Mouse (Mus musculus) limb, embryonic 14.5 days (tissue): ENCODE measurements at regions not wholly inside any gene's neighbourhood (a gene's known extent, or its start where the extent isn't known, plus 50 kb on each side); places are given as distances from the start of the nearest gene placed in this dataset.

Source experiments
- ATAC-seq: fragments of 200-750 bp; cut with Nextera tagmentation; 2 replicates; pipeline ENCODE4 v1.8.0; 2017; ENCODE audit warnings: low read depth, moderate number of reproducible peaks, moderate TSS enrichment; ENCODE audit not compliant: low FRiP score
- DNase-seq: peaks from one replicate; pipeline ENCODE4 v3.0.0-alpha.2; 2015; ENCODE audit warnings: low spot score
- H3K27ac ChIP-seq: fragments of 300-500 bp; sonication (generic); replicated peaks from 2 replicates; pipeline ENCODE4 v1.5.1; 2014; ENCODE audit warnings: low read depth, mild to moderate bottlenecking, low read length, moderate library complexity, mixed read lengths
- H3K27me3 ChIP-seq: fragments of 300-500 bp; sonication (generic); 2 replicates; pipeline ENCODE4 v1.6.1; 2014; ENCODE audit warnings: low read length, mixed read lengths; ENCODE audit not compliant: control insufficient read depth, insufficient read depth
- H3K36me3 ChIP-seq: fragments of 300-500 bp; sonication (generic); 2 replicates; pipeline ENCODE4 v1.6.1; 2014; ENCODE audit warnings: mild to moderate bottlenecking, low read length, moderate library complexity, mixed read lengths; ENCODE audit not compliant: control insufficient read depth, insufficient read depth
- H3K4me1 ChIP-seq: fragments of 300-500 bp; sonication (generic); 2 replicates; pipeline ENCODE4 v1.6.1; 2014; ENCODE audit warnings: antibody characterized with exemption, low read length, mixed read lengths; ENCODE audit not compliant: control insufficient read depth, insufficient read depth
- H3K4me2 ChIP-seq: fragments of 300-500 bp; sonication (generic); replicated peaks from 2 replicates; pipeline ENCODE4 v1.6.1; 2014; ENCODE audit warnings: low read depth, mild to moderate bottlenecking, low read length, moderate library complexity; ENCODE audit not compliant: severe bottlenecking
- H3K4me3 ChIP-seq: fragments of 300-500 bp; sonication (generic); replicated peaks from 2 replicates; pipeline ENCODE4 v1.5.1; 2014; ENCODE audit warnings: low read length
- H3K9ac ChIP-seq: fragments of 300-500 bp; sonication (generic); 2 replicates; pipeline ENCODE4 v1.6.1; 2014; ENCODE audit warnings: mild to moderate bottlenecking, low read depth, low read length, moderate library complexity; ENCODE audit not compliant: severe bottlenecking
- H3K9me3 ChIP-seq: fragments of 300-500 bp; sonication (generic); 2 replicates; pipeline ENCODE4 v1.6.1; 2016; ENCODE audit warnings: low read length; ENCODE audit not compliant: control insufficient read depth
- POLR2A ChIP-seq: fragments of 200-500 bp; IDR thresholded peaks from 2 replicates; pipeline ENCODE4 v1.8.0; 2012; ENCODE audit warnings: inconsistent platforms, mild to moderate bottlenecking, moderate library complexity, borderline replicate concordance; ENCODE audit not compliant: insufficient read depth, insufficient read length; ENCODE audit errors: extremely low read depth
- WGBS: fragments of 180-500 bp; shearing (Covaris S2); extraction: QIAGEN DNeasy Blood & Tissue Kit; methylation state at CpG from one replicate; pipeline ENCODE4 v1.1.7; 2014; 5-methylcytosine and 5-hydroxymethylcytosine counted together

DNA sequence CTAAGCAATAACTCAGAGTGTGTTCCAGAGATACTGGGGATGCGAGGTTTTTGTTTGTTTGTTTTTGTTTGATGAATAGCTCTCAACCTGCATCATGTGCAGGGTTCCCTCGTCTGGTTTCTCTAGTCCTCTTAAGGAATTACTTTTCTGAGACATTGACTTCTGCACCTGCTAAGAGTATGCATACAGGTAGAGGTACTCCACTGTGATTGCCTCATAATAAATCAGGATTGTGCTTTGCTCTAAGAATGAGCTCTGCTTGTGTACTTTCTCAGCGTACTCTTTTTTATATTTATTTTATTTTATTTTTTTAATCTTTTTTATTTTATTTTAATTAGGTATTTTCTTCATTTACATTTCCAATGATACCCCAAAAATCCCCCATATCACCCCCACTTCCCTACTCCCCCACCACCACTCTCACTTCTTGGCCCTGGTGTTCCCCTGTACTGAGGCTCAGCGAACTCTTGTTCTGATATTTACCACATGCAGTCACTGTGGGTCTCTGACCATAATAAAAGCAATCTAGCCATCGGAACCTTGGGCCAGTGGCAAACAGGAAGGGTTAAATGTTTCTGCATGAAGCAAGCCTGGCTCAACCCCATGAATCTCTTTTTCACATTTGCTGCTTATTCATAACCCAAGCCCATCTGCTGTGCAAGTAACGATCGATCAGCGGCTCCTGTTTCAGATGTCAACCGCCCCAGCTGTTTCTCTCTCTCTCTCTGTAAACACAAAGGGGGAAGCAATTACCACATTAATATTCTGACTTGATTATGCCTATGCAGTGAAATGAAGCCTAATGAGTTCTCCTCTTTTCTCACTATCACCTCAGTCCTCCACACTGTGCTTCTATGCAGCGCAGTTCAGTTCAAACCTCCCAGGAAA is 693.8 kb downstream of the Inhba start:
- Histone ChIP-seq H3K27me3 (no peaks in the 10 kb centered on the region), H3K4me3 (no peak overlapping the region), H3K9me3 (no peaks in the 10 kb centered on the region), H3K4me2 (no peak overlapping the region), H3K27ac (no peak overlapping the region), H3K4me1 (no peaks in the 10 kb centered on the region), H3K9ac (no peak overlapping the region), H3K36me3 (no peaks in the 10 kb centered on the region)
- 62% methylated on average over 10 of the region's 10 CpGs for WGBS
- DNase-seq (no peak), ATAC-seq (no peak)
- no peak for TF ChIP-seq POLR2A

- H3K27ac ChIP-seq: no peak overlapping the region
- no peak overlapping the region for H3K4me2 ChIP-seq
- TF ChIP-seq POLR2A: no peak
- H3K9me3 ChIP-seq: no peaks in the 10 kb centered on the region
- DNase-seq: no peak
- H3K4me1 ChIP-seq: no peaks in the 10 kb centered on the region
- WGBS: 32% methylated on average over 1 of the region's 1 CpGs
- no peak overlapping the region for H3K9ac ChIP-seq
- no peak for ATAC-seq
- H3K4me3 ChIP-seq: no peak overlapping the region
- no peaks in the 10 kb centered on the region for H3K36me3 ChIP-seq
- H3K27me3 ChIP-seq: no peaks in the 10 kb centered on the region
Observed at GRCm38 (mm10) chr13:16706105-16706442, 694.4 kb downstream of the Inhba start.

GRCm38 (mm10) chr13:16715296-16715960 is 703.8 kb downstream of the Inhba start:
- no peak for DNase-seq
- WGBS: 74% methylated on average over 5 of the region's 5 CpGs
- H3K9ac ChIP-seq: no peak overlapping the region
- H3K36me3 ChIP-seq: no peaks in the 10 kb centered on the region
- TF ChIP-seq POLR2A: no peak
- no peaks in the 10 kb centered on the region for H3K9me3 ChIP-seq
- no peak overlapping the region for H3K4me3 ChIP-seq
- peaks cover 3% of the 10 kb centered on the region; the same call in 1 of the 2 replicates for H3K4me1 ChIP-seq
- no peak for ATAC-seq
- H3K4me2 ChIP-seq: no peak overlapping the region
- no peak overlapping the region for H3K27ac ChIP-seq
- H3K27me3 ChIP-seq: no peaks in the 10 kb centered on the region

DNA sequence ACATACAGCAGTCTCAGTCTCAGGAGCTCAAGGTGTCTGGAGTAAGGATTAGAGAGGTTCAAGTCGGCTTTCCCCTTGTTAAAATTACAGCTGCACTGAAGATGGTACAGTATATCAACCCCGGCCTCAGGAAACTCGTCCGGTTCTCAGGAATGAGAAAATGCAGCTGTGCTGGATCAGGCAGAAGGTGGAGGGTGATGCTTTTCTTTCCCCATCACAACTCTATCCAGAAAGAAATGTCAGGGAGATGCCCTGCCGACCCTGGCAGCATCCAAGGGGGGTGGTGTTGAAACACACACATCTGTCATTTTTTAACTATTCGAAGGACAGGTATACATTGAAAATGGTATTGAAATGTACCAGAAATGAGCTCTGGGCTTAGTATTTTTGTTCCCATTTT is 704.7 kb downstream of the Inhba start:
- WGBS: 40% methylated on average over 6 of the region's 6 CpGs
- peaks cover 3% of the 10 kb centered on the region; the same call in 1 of the 2 replicates for H3K4me1 ChIP-seq
- ATAC-seq (peak; percentile 37; the same call in 1 of the 2 replicates), DNase-seq (no peak)
- no peak overlapping the region for H3K4me2 ChIP-seq
- H3K36me3 ChIP-seq: no peaks in the 10 kb centered on the region
- TF ChIP-seq POLR2A: no peak
- H3K4me3 ChIP-seq: no peak overlapping the region
- H3K9me3 ChIP-seq: no peaks in the 10 kb centered on the region
- no peak overlapping the region for H3K9ac ChIP-seq
- H3K27ac ChIP-seq: no peak overlapping the region
- no peaks in the 10 kb centered on the region for H3K27me3 ChIP-seq

DNA sequence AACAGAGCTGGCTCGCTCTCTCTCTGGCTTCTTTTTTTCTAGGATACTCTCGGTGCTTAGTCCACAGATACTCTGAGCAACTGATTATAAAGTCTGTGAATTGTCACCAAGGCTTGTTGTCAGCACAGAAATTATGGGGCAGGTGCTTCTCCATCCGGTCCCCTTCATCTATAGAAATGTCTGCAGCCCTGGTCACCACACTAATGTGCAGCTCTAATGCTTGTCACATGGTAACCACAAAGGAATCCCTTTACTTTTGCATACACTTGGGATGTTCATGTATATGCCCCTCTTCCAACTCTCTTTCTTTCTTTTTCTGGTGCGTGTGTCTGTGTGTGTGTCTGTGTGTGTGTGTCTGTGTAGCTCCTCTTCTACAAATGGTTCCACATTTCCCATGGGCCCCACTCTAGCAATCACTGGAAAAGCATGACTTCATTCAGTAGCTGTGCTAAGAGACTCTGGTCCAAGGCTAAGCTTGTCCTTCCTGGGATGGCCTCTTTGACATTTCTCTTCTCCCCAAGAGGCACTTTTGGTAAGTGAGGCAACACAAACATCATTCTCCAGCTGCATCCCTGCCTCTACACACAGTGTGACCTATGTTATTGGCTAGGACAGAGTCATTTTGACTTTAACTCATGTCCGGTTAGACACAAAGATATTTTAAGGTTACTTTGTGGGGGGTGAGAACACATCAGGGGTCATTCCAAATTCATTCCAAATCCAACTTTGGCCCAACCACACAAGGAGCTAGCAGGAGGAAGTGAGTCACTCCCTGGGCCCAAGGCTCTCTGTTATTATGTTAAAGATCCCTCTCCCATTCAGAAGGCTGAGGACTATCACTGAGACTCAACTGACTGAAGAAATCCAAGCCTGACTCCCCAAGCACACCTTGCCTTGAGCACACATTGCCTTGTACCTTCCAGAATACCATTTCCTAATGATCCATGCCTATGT is 705.4 kb downstream of the Inhba start:
- no peak for TF ChIP-seq POLR2A
- DNase-seq (no peak), ATAC-seq (peak; percentile 19; the same call in 1 of the 2 replicates)
- Histone ChIP-seq H3K9ac (no peak overlapping the region), H3K4me2 (no peak overlapping the region), H3K9me3 (no peaks in the 10 kb centered on the region), H3K4me1 (peaks cover 3% of the 10 kb centered on the region; the same call in 1 of the 2 replicates), H3K4me3 (no peak overlapping the region), H3K27ac (no peak overlapping the region), H3K27me3 (no peaks in the 10 kb centered on the region), H3K36me3 (no peaks in the 10 kb centered on the region)
- 65% methylated on average over 5 of the region's 5 CpGs for WGBS
